Mouse (Mus musculus): Measurements from ENCODE around the gene Acbd4.

The Acbd4 gene

GRCm38 (mm10) chr11:103074121-103074650 is 27.3 kb upstream of the Acbd4 start:
- no peak for DNase-seq (ENCODE audit: low read depth, low spot score)
- no peaks in the 10 kb centered on the region for H3K36me3 ChIP-seq (ENCODE audit: control insufficient read depth, insufficient read depth, low read length, poor library complexity, severe bottlenecking)
- no peaks in the 10 kb centered on the region for H3K27me3 ChIP-seq (ENCODE audit: control insufficient read depth, insufficient read depth, low read length, poor library complexity, severe bottlenecking)

DNA sequence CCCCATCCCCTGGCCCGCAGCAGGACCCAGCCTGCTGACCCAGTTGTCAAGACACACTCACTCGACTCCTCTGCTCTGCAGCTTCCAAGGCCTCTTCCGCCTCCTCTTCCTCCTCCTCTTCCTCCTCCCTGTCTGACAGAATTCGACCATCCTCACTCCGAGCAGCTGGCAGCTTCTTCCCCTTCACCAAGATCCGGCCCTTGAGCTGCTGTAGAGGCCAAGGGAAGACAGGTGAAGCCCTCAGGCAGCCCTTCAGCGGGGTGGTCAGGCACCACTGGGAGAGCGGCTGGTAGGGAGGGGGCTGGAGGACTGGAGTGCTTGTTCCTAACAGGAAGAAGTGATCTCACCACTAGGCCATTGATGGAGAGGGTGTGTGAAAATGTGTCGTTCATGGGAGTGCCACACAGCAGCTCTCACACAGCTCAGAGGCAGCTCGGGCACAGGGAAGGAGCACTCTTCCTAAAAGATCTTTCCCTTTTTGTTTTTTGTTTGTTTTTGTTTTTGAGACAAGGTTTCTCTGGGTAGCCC is 26.6 kb upstream of the Acbd4 start:
- H3K36me3 ChIP-seq (ENCODE audit: control insufficient read depth, insufficient read depth, low read length, poor library complexity, severe bottlenecking), result no peaks in the 10 kb centered on the region
- DNase-seq (ENCODE audit: low read depth, low spot score), result no peak
- no peaks in the 10 kb centered on the region for H3K27me3 ChIP-seq (ENCODE audit: control insufficient read depth, insufficient read depth, low read length, poor library complexity, severe bottlenecking)

- H3K36me3 ChIP-seq (ENCODE audit: control insufficient read depth, insufficient read depth, low read length, poor library complexity, severe bottlenecking), result no peaks in the 10 kb centered on the region
- no peaks in the 10 kb centered on the region for H3K27me3 ChIP-seq (ENCODE audit: control insufficient read depth, insufficient read depth, low read length, poor library complexity, severe bottlenecking)
- no peak for DNase-seq (ENCODE audit: low read depth, low spot score)
These were observed 25.5 kb upstream of the Acbd4 start for GRCm38 (mm10) chr11:103076010-103076409.

GRCm38 (mm10) chr11:103076581-103076980 is 24.9 kb upstream of the Acbd4 start:
- Histone ChIP-seq H3K36me3 (ENCODE audit: control insufficient read depth, insufficient read depth, low read length, poor library complexity, severe bottlenecking) (no peaks in the 10 kb centered on the region), H3K27me3 (ENCODE audit: control insufficient read depth, insufficient read depth, low read length, poor library complexity, severe bottlenecking) (no peaks in the 10 kb centered on the region)
- no peak for DNase-seq (ENCODE audit: low read depth, low spot score)

GRCm38 (mm10) chr11:103078131-103078530 is 23.4 kb upstream of the Acbd4 start:
- Histone ChIP-seq H3K36me3 (ENCODE audit: control insufficient read depth, insufficient read depth, low read length, poor library complexity, severe bottlenecking) (no peaks in the 10 kb centered on the region), H3K27me3 (ENCODE audit: control insufficient read depth, insufficient read depth, low read length, poor library complexity, severe bottlenecking) (no peaks in the 10 kb centered on the region)
- DNase-seq (ENCODE audit: low read depth, low spot score), result no peak

GRCm38 (mm10) chr11:103080323-103081091 is 21.0 kb upstream of the Acbd4 start:
- peak; percentile 34 for DNase-seq (ENCODE audit: low read depth, low spot score)
- H3K27me3 ChIP-seq (ENCODE audit: control insufficient read depth, insufficient read depth, low read length, poor library complexity, severe bottlenecking), result no peaks in the 10 kb centered on the region
- no peaks in the 10 kb centered on the region for H3K36me3 ChIP-seq (ENCODE audit: control insufficient read depth, insufficient read depth, low read length, poor library complexity, severe bottlenecking)

DNA sequence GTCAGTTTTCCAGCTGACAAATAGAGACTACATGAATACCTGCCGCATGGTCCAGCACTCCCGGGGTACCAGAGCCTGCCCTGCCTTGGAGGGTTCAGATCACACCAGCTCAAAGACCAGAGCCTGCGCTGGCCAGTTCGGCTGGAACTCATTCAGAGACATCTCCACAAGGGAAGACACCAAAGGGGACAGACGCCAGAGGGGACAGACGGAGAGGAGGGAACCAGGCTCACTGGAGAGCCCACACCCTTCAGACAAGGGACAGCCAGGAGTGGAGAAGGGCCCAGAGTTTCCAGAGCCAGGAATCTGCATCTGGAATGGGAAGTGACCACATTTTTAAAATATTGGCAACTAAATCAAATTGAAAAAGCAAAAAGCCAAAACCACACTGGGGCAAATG is 19.9 kb upstream of the Acbd4 start:
- H3K27me3 ChIP-seq (ENCODE audit: control insufficient read depth, insufficient read depth, low read length, poor library complexity, severe bottlenecking), result no peaks in the 10 kb centered on the region
- H3K36me3 ChIP-seq (ENCODE audit: control insufficient read depth, insufficient read depth, low read length, poor library complexity, severe bottlenecking), result no peaks in the 10 kb centered on the region
- DNase-seq (ENCODE audit: low read depth, low spot score), result no peak

- Histone ChIP-seq H3K36me3 (ENCODE audit: control insufficient read depth, insufficient read depth, low read length, poor library complexity, severe bottlenecking) (no peaks in the 10 kb centered on the region), H3K27me3 (ENCODE audit: control insufficient read depth, insufficient read depth, low read length, poor library complexity, severe bottlenecking) (no peaks in the 10 kb centered on the region)
- no peak for DNase-seq (ENCODE audit: low read depth, low spot score)
These were observed 8.2 kb upstream of the Acbd4 start for GRCm38 (mm10) chr11:103093306-103093705.

DNA sequence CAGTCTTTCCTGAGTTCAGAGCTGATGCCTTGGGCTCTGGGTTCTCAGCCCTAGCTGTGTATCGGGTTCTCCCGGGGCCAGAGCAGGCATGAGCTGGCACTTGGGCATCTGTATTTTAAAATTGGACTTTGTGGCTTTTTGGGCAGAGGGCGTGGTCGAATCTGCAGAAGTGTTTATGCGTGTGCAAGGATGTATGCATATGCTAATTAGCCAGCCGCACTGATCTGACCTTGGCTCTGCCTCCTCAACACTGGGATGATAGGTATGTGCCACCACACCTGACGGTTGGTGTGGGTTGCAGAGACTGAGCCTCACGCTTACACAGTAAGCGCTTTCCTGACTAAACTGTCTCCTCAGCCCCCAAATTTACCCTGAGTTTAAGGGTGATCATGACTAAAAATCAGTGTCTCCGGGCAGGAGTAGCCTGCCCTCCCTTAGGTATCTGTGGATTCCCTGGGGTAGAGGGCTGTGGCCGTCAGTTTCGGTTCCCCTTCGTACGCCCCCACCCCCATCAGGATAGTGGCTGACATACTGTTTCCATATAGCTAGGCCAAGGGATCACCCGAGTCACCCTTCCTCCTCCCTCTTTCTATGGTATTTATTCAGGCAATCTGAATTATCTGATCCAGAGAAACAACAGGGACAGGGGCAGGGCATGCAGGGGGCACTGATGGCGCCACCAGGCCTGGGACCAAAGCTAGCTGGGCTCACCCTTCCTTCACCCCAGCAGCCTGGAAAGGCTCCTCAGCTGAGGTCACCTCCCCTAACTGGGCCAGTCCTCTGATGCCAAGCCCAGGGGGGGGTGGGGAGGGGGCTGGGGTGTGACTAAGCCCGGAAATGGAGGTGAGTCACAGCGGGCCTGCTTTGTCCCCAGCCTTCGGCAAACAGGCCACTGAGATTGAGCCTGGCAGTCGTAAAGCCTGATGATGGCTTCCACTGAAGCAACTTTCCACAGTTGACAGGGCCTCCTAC is 7.3 kb upstream of the Acbd4 start:
- DNase-seq (ENCODE audit: low read depth, low spot score), result peak; percentile 72
- Histone ChIP-seq H3K27me3 (ENCODE audit: control insufficient read depth, insufficient read depth, low read length, poor library complexity, severe bottlenecking) (no peaks in the 10 kb centered on the region), H3K36me3 (ENCODE audit: control insufficient read depth, insufficient read depth, low read length, poor library complexity, severe bottlenecking) (no peaks in the 10 kb centered on the region)

DNA sequence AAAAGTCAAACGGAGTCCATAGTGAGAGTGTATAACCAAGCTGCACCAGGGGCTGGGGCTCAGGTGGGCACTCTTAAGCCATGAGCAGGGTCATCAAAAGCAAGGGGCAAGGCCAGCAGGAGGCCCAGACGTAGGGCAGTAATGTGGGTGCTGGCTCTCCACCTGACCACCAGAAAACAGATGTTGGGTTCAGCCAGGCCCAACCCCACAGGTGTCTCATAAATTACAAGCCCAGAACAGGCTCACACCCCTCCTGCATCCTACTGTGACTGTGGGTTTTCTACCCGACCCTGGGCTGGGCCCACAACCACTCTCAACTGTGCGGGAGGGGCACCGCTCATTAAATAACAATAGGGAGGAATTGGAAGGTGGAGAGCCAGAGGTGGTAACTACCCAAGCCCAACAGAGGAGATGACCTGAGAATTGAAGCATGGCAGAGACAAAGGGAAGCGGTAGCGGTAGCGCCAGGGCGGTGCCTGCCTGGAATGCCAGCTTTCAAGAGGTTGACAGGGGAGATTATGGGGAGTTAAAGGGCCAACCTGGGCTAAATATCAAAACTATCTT is 6.3 kb upstream of the Acbd4 start:
- DNase-seq (ENCODE audit: low read depth, low spot score), result no peak
- no peaks in the 10 kb centered on the region for H3K36me3 ChIP-seq (ENCODE audit: control insufficient read depth, insufficient read depth, low read length, poor library complexity, severe bottlenecking)

GRCm38 (mm10) chr11:103095801-103096200 is 5.7 kb upstream of the Acbd4 start:
- no peak for DNase-seq (ENCODE audit: low read depth, low spot score)
- Histone ChIP-seq H3K27me3 (ENCODE audit: control insufficient read depth, insufficient read depth, low read length, poor library complexity, severe bottlenecking) (no peaks in the 10 kb centered on the region), H3K36me3 (ENCODE audit: control insufficient read depth, insufficient read depth, low read length, poor library complexity, severe bottlenecking) (no peaks in the 10 kb centered on the region)

More for the DNA sequence above, 6.3 kb upstream of the Acbd4 start:
- H3K27me3 ChIP-seq (ENCODE audit: control insufficient read depth, insufficient read depth, low read length, poor library complexity, severe bottlenecking), result no peaks in the 10 kb centered on the region

- H3K36me3 ChIP-seq (ENCODE audit: control insufficient read depth, insufficient read depth, low read length, poor library complexity, severe bottlenecking), result no peaks in the 10 kb centered on the region
- no peaks in the 10 kb centered on the region for H3K27me3 ChIP-seq (ENCODE audit: control insufficient read depth, insufficient read depth, low read length, poor library complexity, severe bottlenecking)
- no peak for DNase-seq (ENCODE audit: low read depth, low spot score)
These were observed 4.2 kb upstream of the Acbd4 start for GRCm38 (mm10) chr11:103096979-103097894.

- Histone ChIP-seq H3K27me3 (ENCODE audit: control insufficient read depth, insufficient read depth, low read length, poor library complexity, severe bottlenecking) (no peaks in the 10 kb centered on the region), H3K36me3 (ENCODE audit: control insufficient read depth, insufficient read depth, low read length, poor library complexity, severe bottlenecking) (no peaks in the 10 kb centered on the region)
- no peak for DNase-seq (ENCODE audit: low read depth, low spot score)
These were observed 2.8 kb upstream of the Acbd4 start for GRCm38 (mm10) chr11:103098531-103099190.

Data from splenic B cell, adult 2 months (primary cell).